Mouse (Mus musculus): ENCODE measurements at regions not wholly inside any gene's neighbourhood (a gene's known extent, or its start where the extent isn't known, plus 50 kb on each side); places are given as distances from the start of the nearest gene placed in this dataset.
A peak's percentile ranks its signal among the peaks of the same experiment; 100 is the strongest.

DNA sequence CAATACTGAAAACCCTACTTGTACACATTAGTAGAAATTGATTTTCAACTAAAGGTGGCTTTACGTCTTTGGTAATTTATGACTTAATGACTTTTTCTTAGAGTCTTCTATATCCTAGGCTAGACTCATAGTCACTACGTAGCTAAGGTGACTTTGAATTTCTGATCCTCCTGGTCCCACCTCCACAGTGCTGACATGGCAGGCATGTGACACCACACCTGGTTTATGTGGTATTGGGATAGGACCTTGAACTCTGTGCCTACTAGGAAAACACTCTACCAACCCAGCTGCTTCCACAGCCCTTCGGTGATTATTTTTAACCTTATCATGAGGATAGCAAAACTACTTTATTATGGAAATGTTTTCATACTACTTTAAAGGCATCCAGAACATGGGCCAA lies 51.5 kb upstream of the D7Ertd443e start:
- peak; percentile 9 for DNase-seq (ENCODE audit: low spot score)

DNA sequence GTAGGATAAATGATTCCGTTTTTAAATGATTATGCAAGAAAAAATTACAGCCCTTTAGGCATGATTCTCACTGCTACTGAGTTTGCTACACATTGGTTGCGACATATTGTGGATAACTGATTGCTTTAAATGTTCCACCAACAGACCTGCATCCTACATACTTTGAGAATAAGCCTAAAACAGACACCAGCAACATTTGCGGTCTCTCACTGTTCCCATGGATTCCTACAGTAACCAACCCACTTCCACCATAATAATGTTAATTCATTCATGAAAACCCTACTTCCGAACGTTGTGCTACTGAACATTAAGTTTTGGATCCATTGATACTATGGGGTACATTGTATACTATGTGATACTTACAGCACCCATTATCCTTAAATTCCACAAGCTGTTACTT lies 53.8 kb upstream of the D7Ertd443e start:
- DNase-seq (ENCODE audit: low spot score): no peak

DNA sequence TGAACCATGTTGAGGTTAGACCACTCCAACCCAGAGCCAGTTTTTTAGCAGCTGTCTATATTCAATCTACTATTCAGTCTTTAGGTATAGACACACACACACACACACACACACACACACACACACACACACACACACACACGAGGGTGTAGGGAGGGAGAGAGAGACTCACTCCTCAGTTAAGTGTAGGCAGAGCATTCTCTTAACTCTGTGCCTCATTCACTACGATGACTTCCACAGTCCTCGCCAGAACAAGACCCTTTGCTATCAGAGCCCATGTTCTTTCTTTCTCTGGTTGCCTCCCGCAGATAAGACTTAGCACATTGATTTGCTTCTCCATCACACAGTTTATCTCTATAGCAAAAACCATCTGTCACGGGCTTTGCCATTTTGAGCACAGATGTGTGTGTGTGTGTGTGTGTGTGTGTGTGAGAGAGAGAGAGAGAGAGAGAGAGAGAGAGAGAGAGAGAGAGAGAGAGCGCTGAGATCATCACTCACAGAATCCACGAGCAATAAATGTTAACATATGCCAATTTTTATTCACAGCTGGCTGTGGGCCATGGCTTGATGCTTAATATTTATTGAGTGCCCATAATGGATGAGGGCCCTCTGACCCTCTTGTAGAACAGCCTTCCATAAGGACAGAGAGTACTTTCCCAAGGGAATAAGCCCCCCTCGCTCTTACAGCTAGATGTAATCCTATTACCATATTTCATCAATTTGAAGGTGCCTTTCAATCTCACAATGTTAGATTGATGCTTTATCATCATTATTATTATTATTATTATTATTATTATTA lies 59.7 kb upstream of the D7Ertd443e start:
- peak; percentile 24 for DNase-seq (ENCODE audit: low spot score)

DNA sequence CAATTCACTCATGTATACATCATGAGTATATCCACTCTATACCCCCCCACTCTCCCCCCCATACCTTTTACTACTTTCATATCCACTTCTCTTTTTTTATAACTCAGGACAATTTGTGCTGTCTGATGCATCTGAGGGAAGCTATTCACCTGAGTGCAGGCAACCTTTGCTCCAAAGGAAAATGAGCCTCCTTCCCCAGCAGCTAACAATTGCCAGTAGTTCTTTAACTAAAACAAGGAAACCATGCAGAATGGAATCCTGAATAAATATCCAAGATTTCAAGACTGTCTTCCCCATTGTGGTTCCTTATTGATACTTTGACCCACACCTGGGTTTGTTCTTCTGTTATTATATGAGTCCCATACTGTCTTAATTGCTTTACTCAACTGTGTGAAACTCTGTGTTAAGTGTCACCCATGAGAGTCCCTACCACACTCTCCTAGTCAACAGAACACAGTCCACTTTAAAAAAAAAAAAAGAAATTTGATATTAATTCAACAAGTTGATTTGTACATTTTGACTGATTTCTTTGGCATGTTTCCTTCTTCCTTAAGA lies 62.3 kb upstream of the D7Ertd443e start:
- peak; percentile 3 for DNase-seq (ENCODE audit: low spot score)

DNA sequence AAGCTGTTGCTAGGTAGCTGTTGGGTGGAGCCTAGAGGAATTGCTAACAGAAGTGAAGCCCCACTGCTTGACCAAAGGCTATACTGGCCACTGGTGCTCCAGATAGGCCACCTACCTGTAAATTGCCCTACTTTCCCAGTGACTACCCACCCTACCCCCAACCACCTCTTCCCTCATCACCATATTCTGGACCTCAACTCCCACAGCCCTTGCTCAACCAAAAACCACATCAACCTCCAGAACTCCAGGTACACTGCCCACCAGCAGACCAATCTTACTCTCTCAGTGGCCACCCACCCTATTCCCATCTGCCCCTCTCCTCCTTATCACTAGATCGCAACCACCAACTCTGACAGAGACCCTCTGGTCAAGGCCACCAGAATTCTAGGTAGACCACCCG lies 63.4 kb upstream of the D7Ertd443e start:
- peak; percentile 20 for DNase-seq (ENCODE audit: low spot score)

DNA sequence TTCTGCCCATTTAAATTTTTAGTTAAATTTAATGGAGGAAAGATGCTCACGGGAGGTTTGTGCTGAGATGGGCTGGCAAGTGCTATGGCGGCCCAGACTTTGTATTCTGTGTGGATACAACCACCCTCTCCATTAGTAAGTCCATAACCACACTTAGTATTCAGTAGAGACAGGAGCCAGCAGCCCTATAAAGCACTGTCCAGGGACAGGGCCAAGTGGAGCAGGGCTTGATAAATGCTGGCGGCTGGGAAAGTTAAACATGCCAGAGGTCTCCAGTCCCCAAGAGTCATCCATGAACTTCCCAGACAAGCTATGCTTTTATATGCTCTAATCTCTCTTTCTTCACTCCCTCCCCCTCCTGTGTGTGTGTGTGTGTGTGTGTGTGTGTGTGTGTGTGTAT lies 77.2 kb upstream of the D7Ertd443e start:
- no peak for DNase-seq (ENCODE audit: low spot score)

DNA sequence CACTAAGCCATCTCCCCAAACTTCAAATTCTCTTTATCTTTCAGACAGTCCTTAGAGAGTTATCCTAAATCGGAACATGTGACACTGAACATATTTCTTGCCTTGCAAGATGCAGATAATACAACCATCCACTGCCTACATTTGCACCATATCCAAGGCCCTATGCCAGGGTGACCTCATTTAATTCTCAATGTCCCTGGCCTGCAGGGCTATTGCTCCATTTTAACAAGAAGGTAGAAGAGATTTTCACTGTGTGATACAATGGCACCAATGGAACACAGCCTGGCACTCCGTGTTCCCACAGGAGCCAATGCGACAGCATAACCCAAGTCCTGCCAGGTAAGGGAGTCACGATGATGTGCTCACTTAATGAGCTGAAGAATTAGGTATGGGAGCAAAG lies 77.9 kb upstream of the D7Ertd443e start:
- DNase-seq (ENCODE audit: low spot score): no peak

DNA sequence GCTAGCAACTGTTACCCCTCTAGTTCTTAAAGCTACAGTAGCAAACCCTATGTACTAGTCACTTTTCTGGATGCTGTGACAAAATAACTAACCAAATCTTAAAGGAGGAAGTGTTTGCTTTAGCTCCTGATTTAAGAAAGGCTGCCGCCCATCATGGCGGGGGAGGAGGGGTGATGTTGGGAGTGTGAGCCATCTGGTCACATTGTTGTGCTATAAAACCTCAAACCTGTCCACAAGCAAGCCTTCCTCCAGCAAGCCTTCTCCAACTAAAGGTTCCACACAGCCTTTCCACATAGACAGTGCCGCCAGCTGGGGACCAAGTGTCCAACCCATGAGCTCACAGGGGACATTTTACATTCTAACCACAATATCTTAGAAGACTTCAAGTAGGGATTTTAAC lies 81.8 kb upstream of the D7Ertd443e start:
- DNase-seq (ENCODE audit: low spot score): peak; percentile 22

DNA sequence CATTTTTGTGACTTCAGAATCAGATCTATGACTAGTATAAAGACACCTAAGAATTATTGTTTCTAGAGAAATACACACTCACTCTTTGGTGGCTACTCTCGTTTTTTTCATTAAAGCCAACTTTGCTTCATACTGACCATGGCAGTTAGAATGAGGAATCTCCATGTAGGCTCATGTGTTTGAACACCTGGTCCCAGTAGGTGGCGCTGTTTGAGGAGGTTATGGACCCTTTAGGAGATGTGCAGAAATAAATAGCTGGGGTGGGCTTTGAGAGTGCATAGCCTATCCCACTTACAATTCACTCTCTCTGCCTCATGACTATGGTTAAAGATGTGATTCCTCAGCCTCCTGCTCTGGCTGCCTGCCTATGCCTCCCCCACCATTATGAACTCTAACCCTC lies 85.8 kb upstream of the D7Ertd443e start:
- DNase-seq (ENCODE audit: low spot score): peak; percentile 62

DNA sequence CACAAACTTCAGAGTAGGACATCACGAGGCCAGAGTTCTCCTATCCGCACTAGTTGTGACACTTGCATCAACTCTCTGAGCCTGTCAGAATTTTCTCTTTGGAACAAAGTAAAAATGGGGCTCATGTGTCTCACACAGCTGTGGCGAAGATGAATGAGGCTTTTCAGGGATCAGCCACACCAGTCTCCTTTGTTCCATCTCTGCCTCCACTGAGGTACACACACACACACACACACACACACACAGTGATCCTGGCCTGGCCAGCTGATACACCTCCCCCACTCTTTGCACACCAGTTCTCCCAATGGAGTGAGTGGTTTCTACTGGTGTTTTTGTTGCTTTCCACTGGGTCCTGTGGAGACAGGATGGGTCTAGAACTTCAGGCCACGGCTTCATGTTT lies 105.9 kb upstream of the D7Ertd443e start:
- no peak for DNase-seq (ENCODE audit: low spot score)

DNA sequence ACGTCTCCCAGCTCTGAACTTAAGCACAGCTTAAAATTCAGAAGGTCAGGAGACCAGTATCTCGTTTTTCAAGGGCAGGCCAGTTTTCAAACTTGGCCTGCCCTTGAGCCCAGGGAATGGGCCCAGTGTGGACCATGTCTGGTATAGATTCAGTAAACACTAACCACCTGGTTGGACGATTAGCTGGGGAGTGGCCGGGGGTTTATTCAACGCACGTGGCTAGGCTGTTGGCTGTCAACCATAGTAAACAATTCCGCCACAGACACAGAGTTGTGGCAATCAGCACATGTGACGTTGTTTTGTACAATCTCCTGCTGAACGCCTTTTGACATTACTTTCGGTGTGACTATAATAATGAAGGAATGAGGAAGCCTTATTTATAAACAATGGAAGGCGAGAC lies 111.8 kb upstream of the D7Ertd443e start:
- no peak for DNase-seq (ENCODE audit: low spot score)

DNA sequence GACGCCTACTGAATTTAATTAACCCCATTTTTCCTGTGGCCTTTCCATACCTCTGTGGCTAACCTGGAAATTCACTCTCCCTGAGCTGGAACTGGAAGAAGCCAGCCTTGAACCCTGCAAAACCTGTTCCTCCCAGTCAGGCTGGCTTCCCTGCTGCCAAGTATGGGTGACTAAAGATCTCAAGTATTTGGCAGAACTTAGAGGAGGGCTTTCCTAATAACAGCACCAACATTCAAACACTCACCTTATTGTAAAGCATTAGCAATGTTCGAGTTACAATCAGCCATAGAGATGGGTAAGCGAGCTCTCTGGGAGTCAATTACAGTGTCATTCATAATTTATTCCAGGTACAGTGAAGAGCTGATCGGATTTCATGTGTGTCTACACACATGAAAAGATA lies 112.4 kb upstream of the D7Ertd443e start:
- DNase-seq (ENCODE audit: low spot score): no peak

DNA sequence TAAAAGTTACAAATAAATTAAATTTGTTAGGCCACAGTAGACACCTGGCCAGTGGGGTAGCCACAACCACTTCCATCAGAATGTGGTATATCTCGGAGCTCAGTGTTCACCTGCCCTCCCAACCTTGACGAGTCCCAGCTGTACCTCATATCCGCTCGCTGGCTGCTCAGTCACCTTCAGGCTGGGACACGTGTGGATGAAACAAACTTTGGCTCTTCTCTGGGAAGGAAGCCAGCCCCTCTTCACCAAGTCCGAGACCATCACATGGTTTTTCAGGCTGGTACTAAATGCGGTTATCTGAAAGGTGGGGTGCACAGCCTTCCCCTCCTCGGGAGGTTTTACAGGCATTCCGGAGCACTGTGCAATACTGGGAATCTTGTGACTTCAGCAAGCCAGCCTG lies 113.3 kb upstream of the D7Ertd443e start:
- DNase-seq (ENCODE audit: low spot score): no peak

DNA sequence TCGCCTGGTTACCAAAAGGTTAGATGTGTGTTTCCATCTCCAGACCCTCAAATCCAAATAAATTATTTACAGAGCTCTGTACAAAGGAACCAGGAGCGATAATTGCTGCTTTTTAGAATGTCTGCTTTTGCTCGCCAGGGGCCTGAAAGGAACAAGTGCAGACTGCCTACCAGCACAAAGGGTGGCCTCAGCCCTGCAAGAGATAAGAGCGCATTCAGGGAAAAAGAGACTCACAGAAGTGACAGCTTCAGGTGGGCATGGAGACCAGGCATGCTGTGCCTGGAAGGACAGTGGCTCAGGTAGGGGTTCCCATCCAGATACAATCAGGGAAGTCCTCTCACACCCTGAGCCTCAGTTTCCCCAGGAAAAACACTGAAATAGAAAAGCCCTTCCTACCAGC lies 114.0 kb upstream of the D7Ertd443e start:
- no peak for DNase-seq (ENCODE audit: low spot score)

DNA sequence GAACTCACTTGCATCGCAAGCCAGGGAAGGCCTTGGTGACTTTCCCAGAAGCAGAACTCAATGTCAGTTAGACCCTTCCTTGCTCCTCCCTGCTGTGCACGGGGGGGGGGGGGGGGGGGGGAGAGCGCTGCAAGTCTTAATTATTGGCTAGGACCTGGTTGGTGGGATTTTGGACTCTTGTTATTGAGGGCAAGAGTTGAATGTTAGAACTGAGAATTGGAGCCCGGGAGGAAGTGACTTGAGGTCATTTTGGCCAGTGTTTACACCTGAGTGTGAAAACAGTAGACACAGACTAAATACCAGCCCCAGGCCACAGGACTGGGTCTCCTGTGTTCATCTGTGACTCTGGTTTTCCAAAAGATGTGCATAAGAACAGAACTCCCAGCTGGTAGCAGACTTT lies 114.7 kb upstream of the D7Ertd443e start:
- DNase-seq (ENCODE audit: low spot score): no peak

DNA sequence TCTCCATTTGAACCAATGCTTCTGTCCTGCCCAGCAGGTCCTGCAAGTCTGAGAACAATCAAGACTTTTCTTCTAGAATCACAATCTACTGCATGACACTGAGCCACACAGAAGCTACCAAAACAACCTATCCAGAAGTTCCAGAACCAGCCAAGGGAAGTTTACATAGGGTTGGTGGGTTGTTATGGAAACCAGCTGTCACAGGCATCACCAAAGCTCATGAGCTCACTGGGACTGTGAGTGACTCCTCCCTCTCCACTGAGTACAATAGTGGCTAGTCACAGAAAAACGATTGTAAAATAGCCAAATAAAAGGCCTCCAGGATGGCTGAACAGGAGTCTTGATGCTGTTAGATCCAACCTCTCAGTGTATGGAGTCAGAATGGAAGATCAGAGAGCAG lies 115.6 kb upstream of the D7Ertd443e start:
- no peak for DNase-seq (ENCODE audit: low spot score)

DNA sequence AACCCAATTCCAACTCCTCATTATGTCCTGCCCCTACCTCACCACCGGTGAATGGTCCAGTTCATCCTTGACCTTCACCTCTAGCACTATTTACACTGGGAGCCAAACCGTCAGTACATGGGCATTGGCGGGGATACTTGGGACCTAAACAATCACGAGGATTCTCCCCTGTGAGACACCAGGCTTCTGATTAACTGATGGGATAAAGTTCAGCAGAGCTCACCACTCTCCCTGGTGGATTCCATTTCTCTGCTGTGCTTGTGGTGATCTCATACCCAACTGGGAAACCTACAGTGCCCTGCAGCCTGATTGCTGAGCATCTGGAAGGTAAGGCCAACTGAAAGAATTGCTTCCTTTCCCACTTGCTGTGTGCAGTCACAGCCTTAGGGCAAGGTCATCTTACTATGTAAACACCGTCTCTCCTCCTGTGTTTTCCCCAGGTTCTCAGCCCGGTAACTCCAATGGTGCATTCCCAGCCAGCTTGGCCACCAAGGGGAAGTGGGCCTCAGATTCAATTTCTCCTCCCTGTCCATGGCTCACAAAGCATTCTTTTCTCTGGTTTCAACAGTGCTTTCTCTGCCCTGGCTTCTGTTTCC lies 125.0 kb upstream of the D7Ertd443e start:
- no peak for DNase-seq (ENCODE audit: low spot score)

DNA sequence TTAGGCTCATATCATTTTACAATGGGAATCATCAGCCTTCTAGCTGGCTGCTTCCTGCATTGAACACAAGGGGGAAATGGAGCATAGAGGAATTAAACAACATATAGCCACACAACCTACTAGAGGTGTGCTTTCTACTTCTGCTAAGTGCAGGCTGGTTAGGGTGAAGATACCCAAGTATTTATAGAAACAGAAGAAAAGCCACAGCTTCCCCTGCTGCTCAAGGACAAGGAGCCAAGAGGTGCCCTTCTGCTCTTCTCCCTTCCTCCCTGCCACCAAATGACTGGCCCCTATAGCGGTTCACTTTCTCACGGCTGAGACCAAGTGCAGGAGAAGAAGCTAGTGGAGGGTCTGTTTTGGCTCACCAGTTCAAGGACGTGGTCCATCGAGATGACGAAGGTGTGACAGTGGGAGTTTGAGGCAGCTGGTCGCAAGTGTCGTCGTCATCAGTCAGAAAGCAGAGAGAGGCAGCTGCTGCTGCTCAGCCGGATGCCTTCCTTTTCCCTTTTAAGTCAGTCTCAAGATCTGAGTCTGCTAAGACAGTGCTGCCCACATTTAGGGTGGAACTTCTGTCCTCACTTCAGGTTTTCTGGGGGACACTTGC lies 134.0 kb upstream of the D7Ertd443e start:
- no peak for DNase-seq (ENCODE audit: low spot score)

DNA sequence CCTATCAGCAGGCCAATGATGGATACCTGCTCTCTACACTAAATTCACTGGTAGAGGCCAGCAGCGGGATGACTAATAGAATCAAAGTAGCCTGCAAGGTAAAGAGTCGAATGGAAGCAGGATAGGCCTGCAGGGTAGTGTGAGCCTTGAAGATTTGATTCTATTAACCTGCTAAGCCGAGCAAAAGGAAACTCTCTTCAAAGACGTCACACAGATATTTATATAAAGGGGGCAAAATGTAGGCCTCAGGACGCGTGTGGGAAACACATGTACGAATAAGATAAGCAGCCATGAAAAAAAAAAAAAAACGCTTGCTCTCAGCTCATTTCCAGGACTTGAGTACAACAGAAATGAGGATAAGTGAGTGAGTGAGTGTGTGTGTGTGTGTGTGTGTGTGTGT lies 138.4 kb upstream of the D7Ertd443e start:
- no peak for DNase-seq (ENCODE audit: low spot score)

DNA sequence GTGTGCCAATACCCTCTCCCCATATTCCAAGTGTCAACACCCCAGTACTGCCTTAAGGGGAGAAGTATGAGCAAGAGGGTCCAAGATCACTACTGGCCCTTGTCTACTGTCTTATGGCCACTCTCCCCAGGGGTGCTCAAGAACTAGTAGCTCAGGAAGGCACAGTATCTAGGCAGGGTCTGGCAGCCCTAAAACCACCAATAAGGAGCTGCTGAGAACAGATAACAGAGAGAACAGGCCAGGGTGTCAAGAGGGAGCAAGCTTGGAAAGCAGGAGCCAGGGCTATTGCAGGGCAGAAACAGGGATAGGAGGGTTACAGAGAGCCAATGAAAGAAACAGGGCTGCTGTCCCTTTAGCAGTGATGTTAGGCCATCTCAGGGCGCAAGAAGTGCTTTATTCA lies 139.6 kb upstream of the D7Ertd443e start:
- DNase-seq (ENCODE audit: low spot score): no peak

DNA sequence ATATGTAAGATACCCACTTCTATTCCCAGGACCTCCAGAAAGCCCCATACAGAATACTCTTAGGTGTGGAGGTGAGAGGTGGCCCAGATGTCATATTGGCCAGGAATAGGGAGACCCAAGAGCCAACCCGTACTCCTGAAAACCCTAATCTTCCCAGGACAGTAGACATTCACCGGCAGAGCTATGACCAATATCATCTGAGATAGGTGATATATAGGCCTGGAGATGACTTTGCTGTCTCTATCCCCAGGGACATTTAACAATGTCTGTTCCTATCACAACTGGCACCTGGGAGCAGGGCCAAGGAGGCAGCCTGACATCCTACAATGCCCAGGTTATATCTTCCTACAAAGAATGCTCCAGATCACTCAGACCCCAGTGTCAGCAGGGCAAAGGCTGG lies 140.0 kb upstream of the D7Ertd443e start:
- no peak for DNase-seq (ENCODE audit: low spot score)

DNA sequence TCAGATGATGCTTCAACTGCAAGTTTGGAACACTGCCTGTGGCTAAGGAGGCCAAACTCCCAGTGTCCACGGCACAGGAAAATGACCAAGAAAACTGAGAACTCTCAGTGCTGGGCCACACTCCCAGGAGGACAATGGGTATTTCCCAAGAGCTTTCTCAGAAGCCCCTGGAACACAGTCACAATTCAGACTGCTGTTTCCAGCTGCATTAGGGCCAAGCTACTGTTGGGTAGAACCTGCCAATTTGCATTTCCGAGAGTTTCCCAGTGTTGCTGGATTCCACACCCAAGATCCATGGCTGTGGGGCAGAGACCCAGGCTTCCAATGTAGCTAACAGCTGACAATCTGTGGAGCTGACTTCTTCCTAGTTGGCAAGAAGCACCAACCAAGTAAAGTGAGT lies 141.9 kb upstream of the D7Ertd443e start:
- no peak for DNase-seq (ENCODE audit: low spot score)

DNA sequence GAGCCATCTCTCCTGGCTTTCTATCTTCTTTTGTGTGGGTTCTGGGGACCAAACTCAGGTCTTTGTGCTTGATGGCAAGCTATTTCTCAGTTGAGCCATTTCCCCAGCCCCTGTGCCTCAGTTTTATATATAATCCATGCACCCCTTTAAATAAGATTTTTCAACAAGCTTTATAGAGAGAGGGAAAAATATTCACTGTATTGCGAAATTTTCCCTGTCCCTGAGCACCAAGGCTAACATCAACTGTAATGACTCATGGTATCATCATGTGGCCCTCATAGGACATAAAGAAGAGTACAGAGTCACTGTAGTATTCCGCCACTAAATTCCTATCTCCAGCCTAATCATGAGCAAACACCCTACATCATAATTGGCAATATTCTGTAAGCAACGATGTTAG lies 142.4 kb upstream of the Dock1 start:
- DNase-seq (ENCODE audit: low spot score): no peak
